Mouse (Mus musculus) cortical plate, adult 2 months (tissue): ENCODE data around the gene Tmem260.

ENCODE experiments used
- CTCF ChIP-seq: fragments of 200-500 bp; IDR thresholded peaks from 2 replicates; pipeline ENCODE4 v1.5.1; 2011; ENCODE audit warnings: mild to moderate bottlenecking, control low read depth, low read length; ENCODE audit not compliant: insufficient read depth; ENCODE audit errors: extremely low read depth
- POLR2A ChIP-seq: fragments of 200-500 bp; IDR thresholded peaks from 2 replicates; pipeline ENCODE4 v1.6.1; 2011; ENCODE audit warnings: mild to moderate bottlenecking, low read length, control low read depth; ENCODE audit not compliant: insufficient read depth; ENCODE audit errors: extremely low read depth

- TF ChIP-seq CTCF: no peak
- TF ChIP-seq POLR2A: no peak
These were observed 58.0 kb downstream of the Tmem260 start for GRCm38 (mm10) chr14:48503691-48504565.
